Mouse (Mus musculus) bone marrow, adult 2 months (tissue): ENCODE data around the gene Lztr1. TPM values are rescaled to one million over a fixed set of nuclear protein-coding genes. Genes with fewer than 3 reads are reported as not detected.

Source experiments
- H3K27ac ChIP-seq: fragments of 200-500 bp; 2 replicates; pipeline ENCODE4 v1.5.1; 2012; ENCODE audit warnings: low read depth, mild to moderate bottlenecking, control low read depth, inconsistent platforms, low read length; ENCODE audit not compliant: control insufficient read depth, poor library complexity, insufficient read depth
- H3K4me1 ChIP-seq: fragments of 200-500 bp; 2 replicates; pipeline ENCODE4 v1.6.1; 2011; ENCODE audit warnings: low read length; ENCODE audit not compliant: control insufficient read depth, insufficient read depth
- H3K4me3 ChIP-seq: fragments of 200-500 bp; replicated peaks from 2 replicates; pipeline ENCODE3; 2011; ENCODE audit warnings: mild to moderate bottlenecking, low read depth, low read length, control low read depth; ENCODE audit not compliant: control insufficient read depth
- CTCF ChIP-seq: fragments of 200-500 bp; IDR thresholded peaks from 2 replicates; pipeline ENCODE4 v1.5.1; 2011; ENCODE audit warnings: low read length, control low read depth; ENCODE audit not compliant: control insufficient read depth, insufficient read depth
- POLR2A ChIP-seq: fragments of 200-500 bp; IDR thresholded peaks from 2 replicates; pipeline ENCODE4 v1.6.1; 2011; ENCODE audit warnings: low read depth, mild to moderate bottlenecking, control low read depth, low read length, borderline replicate concordance; ENCODE audit not compliant: control insufficient read depth
- WGBS: fragments of 180-500 bp; shearing (Covaris S2); methylation state at CpG from one replicate; pipeline ENCODE4 v1.1.7; 2018; 5-methylcytosine and 5-hydroxymethylcytosine counted together
- polyA plus RNA-seq: library from polyadenylated mRNA; stranded (reverse); fragments of >200 nt; gene quantifications from 2 replicates; pipeline ENCODE4 v1.2.4, GENCODE M21; 2011; ENCODE audit warnings: low replicate concordance; ENCODE audit not compliant: missing spikeins, insufficient read depth, insufficient read length

Gene Lztr1
- polyA plus RNA-seq, 1 experiment = 40.6 TPM

DNA sequence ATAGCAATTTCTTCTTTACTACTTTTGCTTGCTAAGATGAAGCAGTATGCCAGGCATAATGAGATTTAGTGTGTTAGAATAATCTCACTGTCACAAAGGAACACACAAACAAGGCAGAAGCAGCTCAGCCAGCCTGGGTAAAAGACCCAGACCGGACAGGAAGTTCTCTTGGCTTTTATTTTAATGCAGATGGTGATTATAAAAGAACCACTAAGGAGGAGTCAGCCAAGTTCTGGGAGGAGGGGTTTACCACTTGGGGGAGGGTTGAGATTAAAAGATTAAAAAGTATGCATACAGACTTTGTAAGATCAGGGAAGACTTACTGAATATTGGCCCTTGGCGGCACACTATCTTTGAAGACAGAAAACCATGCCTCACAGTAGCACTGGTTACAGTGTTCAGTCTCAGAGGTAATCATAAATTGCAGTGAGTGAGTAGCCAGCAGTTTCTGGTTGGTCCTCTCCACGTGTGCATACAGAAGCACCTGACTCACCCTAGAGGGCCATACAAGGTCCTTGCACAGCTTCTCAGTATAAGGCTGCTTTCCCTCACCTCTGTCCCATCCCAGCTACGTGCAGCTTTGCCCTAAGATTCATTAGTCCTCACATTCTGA, 30.1 kb upstream of the Lztr1 start:
- Histone ChIP-seq H3K27ac (no peak overlapping the region), H3K4me3 (no peak overlapping the region), H3K4me1 (no peaks in the 10 kb centered on the region; the same call in 1 of the 2 replicates)
- WGBS = 53% methylated on average over 4 of the region's 4 CpGs
- TF ChIP-seq POLR2A = no peak
- no peak for TF ChIP-seq CTCF

DNA sequence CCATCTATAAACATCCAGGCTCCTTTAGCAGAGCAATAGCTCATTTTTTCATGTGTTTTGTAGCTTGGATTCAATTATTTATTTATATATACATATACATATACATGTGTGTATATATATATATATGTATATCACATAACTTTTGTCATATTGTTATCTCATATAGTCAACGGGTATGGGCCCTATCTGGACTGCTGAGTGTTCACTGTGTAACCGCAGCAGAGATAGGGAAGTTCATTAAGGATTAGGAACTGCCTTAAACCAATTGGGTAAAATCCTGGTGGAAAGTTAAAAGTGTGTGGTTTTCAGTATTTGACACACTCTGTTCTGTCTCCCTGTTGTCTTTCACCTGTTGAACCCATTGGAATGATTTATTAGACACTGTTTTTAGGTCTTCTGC, 27.0 kb upstream of the Lztr1 start:
- 45% methylated on average over 2 of the region's 2 CpGs for WGBS

DNA sequence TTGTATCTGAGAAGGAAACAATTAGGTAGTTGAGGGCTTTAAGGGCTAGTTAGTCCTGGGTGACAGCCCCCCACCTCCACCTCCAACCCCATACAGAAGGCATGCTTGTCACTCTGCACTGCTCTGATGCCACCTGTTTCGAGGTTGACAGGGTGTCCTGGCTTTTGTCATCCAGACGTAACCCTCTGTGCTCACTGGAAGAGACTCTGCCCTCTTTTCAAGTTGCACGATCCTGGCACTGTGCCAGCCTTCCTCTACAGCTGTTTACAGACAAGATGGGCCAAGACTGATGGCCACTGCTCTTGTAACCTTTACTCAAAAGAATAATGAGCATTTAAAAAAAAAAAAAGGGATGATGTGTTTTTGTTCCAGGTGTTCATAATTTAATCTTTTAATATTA, 22.0 kb upstream of the Lztr1 start:
- no peak for TF ChIP-seq CTCF
- no peak for TF ChIP-seq POLR2A
- no peak overlapping the region for H3K4me3 ChIP-seq
- no peak overlapping the region for H3K27ac ChIP-seq
- no peaks in the 10 kb centered on the region for H3K4me1 ChIP-seq
- WGBS = 40% methylated on average over 3 of the region's 3 CpGs

More for the DNA sequence above, 27.0 kb upstream of the Lztr1 start:
- no peaks in the 10 kb centered on the region; the same call in 1 of the 2 replicates for H3K4me1 ChIP-seq
- no peak overlapping the region for H3K27ac ChIP-seq
- TF ChIP-seq POLR2A = no peak
- no peak for TF ChIP-seq CTCF
- no peak overlapping the region for H3K4me3 ChIP-seq

DNA sequence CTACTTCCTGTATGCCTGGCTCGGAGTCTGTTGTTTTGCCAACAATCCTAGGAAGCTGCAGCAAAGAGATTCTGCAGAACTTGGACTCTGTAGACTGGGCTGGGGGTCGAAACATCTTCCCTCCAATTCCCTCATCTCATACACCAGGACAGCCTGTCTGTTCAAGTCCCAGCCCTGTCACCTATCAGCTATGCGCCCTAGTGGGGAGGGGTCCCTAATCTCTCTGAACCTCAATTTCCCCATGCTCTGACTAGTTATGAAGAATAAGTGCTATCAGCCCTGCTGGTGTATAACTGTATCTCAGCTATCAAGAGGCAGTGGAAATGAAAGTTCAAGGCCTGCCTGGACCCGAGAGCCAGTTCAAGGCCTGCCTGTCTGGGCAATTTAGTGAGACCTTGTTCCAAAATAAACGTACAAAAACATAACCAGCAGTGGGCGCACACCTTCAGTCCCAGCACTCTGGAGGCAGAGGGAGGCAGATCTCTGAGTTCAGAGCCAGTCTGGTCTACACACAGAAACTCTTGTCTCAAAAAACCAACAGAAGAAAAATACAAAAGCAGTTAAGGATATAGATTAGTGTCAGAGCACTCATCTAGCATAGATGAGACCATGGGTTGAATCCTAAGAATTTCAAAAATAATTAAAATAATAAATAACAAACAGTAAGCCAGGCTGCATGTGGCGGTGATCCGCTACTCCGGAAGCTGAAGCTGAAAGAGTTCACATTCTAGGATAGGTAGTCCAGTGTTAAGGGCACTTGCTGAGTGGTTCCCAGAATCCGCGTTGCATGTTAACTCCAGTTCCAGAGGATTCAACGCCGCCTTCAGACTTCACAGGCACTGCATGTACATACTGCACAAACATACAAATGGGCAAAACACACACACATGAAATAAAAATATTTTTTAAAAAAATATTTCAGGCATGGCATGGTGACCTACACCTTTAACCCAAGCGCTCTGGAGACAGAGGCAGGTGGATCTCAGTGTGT, 19.7 kb upstream of the Lztr1 start:
- H3K27ac ChIP-seq = no peak overlapping the region
- peak; percentile 25; the same call in 1 of the 2 replicates for TF ChIP-seq CTCF
- TF ChIP-seq POLR2A = no peak
- no peaks in the 10 kb centered on the region; the same call in 1 of the 2 replicates for H3K4me1 ChIP-seq
- 62% methylated on average over 14 of the region's 14 CpGs for WGBS
- H3K4me3 ChIP-seq = no peak overlapping the region

DNA sequence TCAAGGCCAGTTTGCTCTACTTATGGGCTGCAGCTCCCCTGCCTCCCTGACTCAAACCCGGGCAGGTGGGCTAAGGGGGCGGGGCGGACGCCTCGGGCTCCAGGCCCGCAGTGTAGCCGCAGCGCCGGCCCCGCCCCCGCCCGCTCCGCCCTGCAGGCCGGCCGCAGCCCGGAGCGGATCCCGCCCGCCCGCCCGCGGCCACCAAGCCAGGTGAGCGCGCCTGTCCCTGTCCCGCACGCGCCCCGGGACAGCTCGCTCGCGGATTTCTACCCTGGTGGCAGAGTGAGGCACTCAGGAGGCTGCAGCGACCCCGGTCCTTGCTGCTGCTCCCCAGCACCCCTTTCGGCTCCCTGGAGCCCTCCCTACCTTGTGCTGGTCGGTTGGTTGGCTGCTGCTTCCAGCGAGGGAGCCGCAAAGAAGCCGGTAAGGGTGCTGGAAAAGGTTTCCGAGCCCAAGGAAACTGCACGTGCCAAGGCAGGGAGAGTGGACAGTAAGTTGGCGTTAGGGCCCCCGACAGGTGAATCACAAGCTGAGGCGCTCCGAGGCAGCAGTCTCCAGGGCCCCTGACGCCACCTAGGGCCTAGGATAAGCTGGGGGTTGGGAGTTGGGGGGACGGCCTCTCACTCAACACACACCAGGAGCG, 18.9 kb upstream of the Lztr1 start, which contains the start of gene Aifm3:
Gene Aifm3, plus strand, starts transcription at position 143 of the 643 bp plus-strand sequence.
- WGBS = 7% methylated on average over 43 of the region's 47 CpGs

GRCm38 (mm10) chr16:17491154-17491553, 17.3 kb upstream of the Lztr1 start:
- Histone ChIP-seq H3K4me1 (no peaks in the 10 kb centered on the region; the same call in 1 of the 2 replicates), H3K4me3 (no peak overlapping the region), H3K27ac (no peak overlapping the region)
- no peak for TF ChIP-seq CTCF
- TF ChIP-seq POLR2A = no peak
- WGBS = 83% methylated on average over 5 of the region's 5 CpGs

More for the DNA sequence above, 18.9 kb upstream of the Lztr1 start, which contains the start of gene Aifm3:
- Histone ChIP-seq H3K27ac (no peak within 1 kb of the TSS), H3K4me1 (no peaks in the 10 kb centered on the region; the same call in 1 of the 2 replicates), H3K4me3 (no peak within 1 kb of the TSS)
- TF ChIP-seq POLR2A = no peak
- no peak for TF ChIP-seq CTCF

DNA sequence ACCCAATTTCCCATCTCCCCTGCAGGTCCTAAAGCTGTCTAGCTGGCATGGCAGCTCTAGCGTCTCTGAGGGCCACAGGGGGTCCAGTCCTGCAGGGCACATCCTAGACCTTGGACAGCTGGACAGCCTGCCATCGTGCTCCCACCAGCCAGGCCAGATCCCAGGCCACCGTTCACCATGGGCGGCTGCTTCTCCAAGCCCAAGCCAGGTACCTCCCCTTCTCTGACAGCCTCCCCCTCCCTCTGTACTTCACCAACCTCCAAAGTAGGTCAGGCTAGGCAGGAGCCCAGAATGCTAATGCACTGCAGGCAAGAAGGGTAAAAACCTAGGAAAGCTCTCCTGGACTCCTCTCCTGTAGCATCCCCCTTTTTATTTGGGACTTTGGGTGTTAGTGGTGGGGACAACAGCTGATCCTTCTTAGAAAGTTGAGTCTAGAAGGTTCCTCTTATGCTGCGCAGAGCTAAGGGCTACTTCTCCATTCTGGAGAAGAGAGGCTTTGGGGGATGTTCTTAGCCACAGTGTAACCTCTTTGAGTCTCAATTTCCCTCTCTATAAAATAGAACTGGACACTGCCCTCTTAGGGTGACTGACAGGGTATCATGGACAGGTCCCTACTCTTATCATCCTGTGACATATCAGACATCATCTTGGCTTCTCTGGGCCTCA, 16.5 kb upstream of the Lztr1 start:
- H3K4me1 ChIP-seq = no peaks in the 10 kb centered on the region; the same call in 1 of the 2 replicates
- no peak overlapping the region for H3K4me3 ChIP-seq

More for the DNA sequence above, 16.5 kb upstream of the Lztr1 start:
- no peak overlapping the region for H3K27ac ChIP-seq
- WGBS = 36% methylated on average over 5 of the region's 5 CpGs
- TF ChIP-seq POLR2A = no peak
- TF ChIP-seq CTCF = no peak
